Mouse (Mus musculus) small intestine, adult 2 months (tissue): ENCODE measurements around the gene Surf1.
"Not testable (repeated sequence)": the region's sequence is repeated elsewhere in the genome, so short reads cannot be mapped to it uniquely, and the experiment has no call there.

Experiments used
- CTCF ChIP-seq: fragments of 200-500 bp; IDR thresholded peaks from 2 replicates; pipeline ENCODE4 v1.5.1; 2012; ENCODE audit warnings: low read depth, mild to moderate bottlenecking, control low read depth, inconsistent platforms, low read length, moderate library complexity, mixed read lengths; ENCODE audit not compliant: insufficient replicate concordance, insufficient read length; ENCODE audit errors: extremely low read depth
- POLR2A ChIP-seq: fragments of 200-500 bp; IDR thresholded peaks from 2 replicates; pipeline ENCODE4 v1.6.1; 2012; ENCODE audit warnings: low read depth, mild to moderate bottlenecking, control low read depth, inconsistent platforms, low read length, moderate library complexity

DNA sequence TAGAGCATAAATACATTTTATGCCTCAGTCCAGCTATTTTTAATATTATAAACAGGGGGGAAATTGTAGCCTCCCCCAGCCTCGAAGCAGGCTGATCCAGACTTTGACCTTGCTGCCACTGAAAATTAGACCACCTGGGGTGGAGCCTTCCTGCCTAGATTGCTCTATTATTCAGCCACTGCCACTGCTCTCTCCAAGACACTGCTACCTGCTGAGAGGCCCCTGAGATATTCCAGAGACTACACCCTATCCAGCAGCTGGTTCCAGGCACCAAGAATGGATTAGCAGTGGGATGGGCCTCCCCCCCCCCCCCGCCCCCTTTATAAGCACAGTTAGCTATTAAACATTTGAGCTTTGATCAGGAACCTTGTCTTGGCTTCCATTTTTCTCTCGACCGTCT, 30.2 kb downstream of the Surf1 start:
- TF ChIP-seq POLR2A, CTCF: not testable (repeated sequence)
